Mouse (Mus musculus): ENCODE results near the gene Esr2.
"Not testable (repeated sequence)": the region's sequence is repeated elsewhere in the genome, so short reads cannot be mapped to it uniquely, and the experiment has no call there.

Gene Esr2

DNA sequence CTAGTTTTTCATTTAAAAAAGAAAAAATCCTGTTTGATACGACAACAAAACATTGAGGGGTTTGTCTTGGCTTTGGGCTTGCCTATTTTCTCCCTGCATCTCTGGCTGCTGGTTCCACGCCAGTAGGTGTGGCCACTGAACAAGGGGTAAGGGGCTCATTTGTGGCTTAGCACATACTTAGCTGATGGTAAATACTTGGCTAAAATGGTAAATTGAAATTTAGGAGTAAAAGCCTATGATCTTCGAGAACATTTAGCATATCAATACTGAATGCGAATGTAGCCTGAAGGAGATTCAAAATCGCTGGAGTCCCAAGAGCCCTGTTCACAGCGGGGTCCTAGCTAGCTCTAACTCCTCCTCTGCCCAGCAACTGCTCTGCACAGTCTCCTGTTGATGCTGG is 40.4 kb downstream of the Esr2 start:
- no peak for DNase-seq

- DNase-seq: not testable (repeated sequence)
These were observed 44.0 kb downstream of the Esr2 start for GRCm38 (mm10) chr12:76133081-76133480.

- no peak for DNase-seq
These were observed 44.5 kb downstream of the Esr2 start for GRCm38 (mm10) chr12:76132591-76132990.

DNA sequence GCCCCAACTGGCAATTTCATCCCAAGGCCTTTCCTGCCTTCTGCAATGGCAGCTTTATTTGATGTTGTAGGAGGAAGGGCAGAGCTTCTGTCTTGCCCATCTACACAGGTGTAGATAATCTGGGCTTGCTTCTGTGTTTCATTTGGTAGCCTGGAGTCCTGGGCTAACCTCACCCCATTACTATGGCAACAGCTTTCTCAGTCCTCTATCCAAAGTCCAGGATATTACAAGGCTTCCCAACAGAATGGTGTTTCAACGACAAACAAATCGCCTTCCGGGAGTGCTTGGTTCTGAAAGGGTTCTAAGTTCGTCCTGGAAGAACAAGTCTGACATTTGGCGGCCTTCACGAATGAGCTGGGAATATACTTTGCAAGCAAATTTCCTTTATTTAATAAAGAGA is 46.2 kb downstream of the Esr2 start:
- no peak for DNase-seq

GRCm38 (mm10) chr12:76130281-76130680 is 46.8 kb downstream of the Esr2 start:
- no peak for DNase-seq

DNA sequence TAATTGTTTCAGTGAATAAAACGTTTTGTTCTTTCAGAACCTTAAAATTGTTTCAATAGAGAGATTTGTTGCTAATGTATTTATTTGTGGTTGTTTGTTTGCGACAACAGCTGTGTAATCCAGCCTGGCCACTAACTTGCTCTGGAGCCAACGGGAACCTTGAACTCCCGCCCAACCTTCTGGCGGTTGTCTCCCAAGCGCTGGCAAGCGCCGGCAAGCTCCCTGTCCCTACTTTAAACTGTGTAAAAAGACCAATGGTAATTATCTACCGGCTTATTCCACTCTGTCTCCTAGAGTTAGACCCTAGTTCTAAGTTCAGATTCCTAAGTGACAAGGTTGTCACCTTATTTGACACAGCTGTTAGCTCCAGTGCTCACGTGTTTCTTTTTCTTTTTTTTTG is 48.2 kb downstream of the Esr2 start:
- DNase-seq: no peak

GRCm38 (mm10) chr12:76128306-76128705 is 48.8 kb downstream of the Esr2 start:
- no peak for DNase-seq

DNA sequence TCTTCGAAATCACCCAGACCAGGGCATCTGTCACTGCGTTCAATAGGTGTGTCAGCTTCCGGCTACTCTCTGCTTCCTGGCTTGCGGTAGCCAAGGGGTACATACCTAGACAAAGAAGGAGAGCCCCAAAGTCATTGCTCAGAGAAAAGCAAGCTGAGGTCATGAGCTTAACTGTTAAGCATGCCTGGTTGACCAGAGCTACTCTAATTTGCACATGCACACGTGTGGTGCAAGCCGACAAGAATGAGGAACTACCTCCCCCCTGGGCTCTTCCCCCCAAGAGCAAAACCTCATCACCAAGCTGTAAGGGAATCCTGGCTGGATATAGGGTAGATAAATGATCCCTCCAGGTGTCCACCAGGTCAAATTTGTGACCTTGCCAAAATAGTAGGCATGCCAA is 53.8 kb downstream of the Esr2 start:
- no peak for DNase-seq

DNA sequence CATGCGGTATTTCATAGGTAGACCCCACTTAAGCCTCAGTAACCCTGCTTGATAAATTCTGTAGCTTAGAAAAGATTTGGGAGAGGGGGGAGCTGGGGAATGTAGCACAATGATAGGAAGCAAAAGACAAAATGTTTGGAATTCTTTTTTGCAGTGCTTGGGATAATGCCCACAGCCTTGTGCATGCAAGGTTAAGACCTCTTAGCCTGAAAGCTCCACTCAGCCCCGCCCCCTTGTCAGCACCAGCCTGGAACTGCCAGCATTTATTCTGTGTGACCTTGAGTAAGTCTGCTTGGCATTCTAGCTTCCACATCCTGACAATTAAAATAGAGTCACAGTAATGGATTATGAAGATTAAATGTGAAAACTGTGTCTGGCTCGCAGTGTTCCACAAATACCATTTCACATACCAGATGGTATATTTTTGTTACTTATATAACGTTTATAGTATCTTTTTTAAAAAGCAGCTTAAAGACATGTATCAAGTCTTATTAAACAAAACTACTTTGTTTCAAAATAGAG is 59.4 kb downstream of the Esr2 start:
- no peak for DNase-seq

- no peak for DNase-seq
These were observed 60.5 kb downstream of the Esr2 start for GRCm38 (mm10) chr12:76116577-76116976.

- no peak for DNase-seq
These were observed 66.0 kb downstream of the Esr2 start for GRCm38 (mm10) chr12:76111046-76111445.

DNA sequence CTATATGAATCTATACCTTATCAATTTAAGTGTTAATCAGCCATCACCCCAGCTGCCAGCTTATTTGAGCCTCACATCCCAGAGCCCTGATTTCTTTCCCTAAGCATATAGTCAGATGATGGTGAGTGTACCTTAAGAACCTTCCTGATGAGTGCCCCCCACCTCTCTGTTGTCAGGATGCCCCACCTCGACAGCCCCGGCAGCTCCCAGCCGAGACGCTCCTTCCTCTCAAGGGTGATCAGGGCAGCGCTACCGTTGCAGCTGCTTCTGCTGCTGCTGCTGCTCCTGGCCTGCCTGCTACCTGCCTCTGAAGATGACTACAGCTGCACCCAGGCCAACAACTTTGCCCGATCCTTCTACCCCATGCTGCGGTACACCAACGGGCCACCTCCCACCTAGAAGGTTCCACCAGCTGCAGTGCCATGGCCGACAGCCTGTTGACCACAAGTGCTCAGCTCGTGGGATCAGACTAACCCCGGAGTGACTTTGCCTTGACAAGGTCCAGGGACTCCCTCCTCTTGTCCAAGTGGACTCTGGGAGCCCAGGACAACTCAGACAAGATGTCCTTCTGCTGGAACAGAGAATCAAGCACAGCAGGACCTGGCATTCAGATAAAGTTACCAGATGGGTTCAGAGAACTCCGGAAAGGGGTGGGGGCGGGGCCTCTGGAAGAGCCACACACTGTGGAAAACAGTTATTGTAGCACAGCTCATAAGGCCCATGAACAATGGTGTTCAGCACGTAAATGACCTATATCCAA is 67.2 kb downstream of the Esr2 start:
- DNase-seq: no peak

- no peak for DNase-seq
These were observed 72.3 kb downstream of the Esr2 start for GRCm38 (mm10) chr12:76104596-76105351.

GRCm38 (mm10) chr12:76102621-76103020 is 74.4 kb downstream of the Esr2 start:
- peak; percentile 56 for DNase-seq

DNA sequence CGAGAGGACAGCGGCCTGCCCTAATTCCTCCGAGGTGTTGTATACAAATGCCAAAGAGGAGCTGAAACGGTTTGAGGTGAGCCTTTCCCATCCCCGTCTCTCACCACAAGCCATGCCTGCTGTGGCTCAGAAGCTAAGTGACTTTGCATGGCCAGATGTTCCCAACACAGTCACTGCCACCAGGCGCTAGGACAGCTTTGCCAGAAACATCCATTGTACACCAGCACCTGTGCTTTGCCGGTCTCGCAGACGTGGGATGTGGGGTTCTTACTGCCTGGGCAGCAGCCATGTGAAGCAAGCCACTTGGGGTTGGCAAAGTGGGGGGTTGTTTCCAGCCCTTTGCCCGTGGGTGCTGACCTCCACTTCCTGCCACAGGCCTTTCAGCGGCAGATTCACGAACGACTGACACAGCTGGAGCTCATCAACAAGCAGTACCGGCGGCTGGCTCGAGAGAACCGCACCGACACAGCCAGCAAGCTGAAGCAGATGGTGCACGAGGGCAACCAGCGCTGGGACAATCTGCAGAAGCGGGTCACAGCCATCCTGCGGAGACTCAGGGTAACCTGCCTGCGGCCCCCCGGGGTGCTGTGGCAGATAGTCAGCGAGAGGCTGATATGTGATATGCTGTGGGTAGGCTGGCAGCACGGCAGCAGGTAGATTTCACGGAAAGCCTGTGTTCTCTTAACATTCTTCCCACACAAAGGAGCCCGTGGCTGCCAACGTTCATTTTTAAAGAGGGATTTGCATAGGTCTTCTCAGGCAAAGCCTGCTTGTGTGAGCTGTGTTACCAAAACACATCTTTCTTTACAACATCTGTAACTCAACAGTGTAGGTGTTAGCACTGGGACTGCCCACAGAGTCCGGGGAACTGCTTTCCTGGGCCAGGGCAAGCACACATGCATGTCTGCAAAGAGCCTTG is 81.7 kb downstream of the Esr2 start:
- peak; percentile 29 for DNase-seq

- DNase-seq: no peak
These were observed 83.2 kb downstream of the Esr2 start for GRCm38 (mm10) chr12:76093613-76094588.

GRCm38 (mm10) chr12:76092789-76093466 is 84.1 kb downstream of the Esr2 start:
- no peak for DNase-seq

- no peak for DNase-seq
These were observed 90.0 kb downstream of the Esr2 start for GRCm38 (mm10) chr12:76087025-76087424.

- no peak for DNase-seq
These were observed 90.8 kb downstream of the Esr2 start for GRCm38 (mm10) chr12:76085956-76086905.

- DNase-seq: no peak
These were observed 92.0 kb downstream of the Esr2 start for GRCm38 (mm10) chr12:76085066-76085465.
